Mouse (Mus musculus) hindbrain, embryonic 10.5 days (tissue): ENCODE data around the gene Ncapd2. TPM values are rescaled to one million over a fixed set of nuclear protein-coding genes. Genes with fewer than 3 reads are reported as not detected.

ENCODE experiments used
- DNase-seq: peaks from one replicate; pipeline ENCODE4 v3.0.0-alpha.2; 2017; ENCODE audit warnings: low spot score
- H3K27ac ChIP-seq: fragments of 300-500 bp; sonication (generic); 2 replicates; pipeline ENCODE4 v1.5.1; 2016; ENCODE audit warnings: mild to moderate bottlenecking, moderate library complexity
- H3K27me3 ChIP-seq: fragments of 300-500 bp; sonication (generic); 2 replicates; pipeline ENCODE4 v1.6.1; 2016; ENCODE audit warnings: mild to moderate bottlenecking; ENCODE audit not compliant: poor library complexity, insufficient read depth, severe bottlenecking
- H3K36me3 ChIP-seq: fragments of 300-500 bp; sonication (generic); 2 replicates; pipeline ENCODE4 v1.6.1; 2016; ENCODE audit warnings: mild to moderate bottlenecking, moderate library complexity
- H3K4me1 ChIP-seq: fragments of 300-500 bp; sonication (generic); replicated peaks from 2 replicates; pipeline ENCODE4 v1.6.1; 2016; ENCODE audit warnings: mild to moderate bottlenecking
- H3K4me3 ChIP-seq: fragments of 300-500 bp; sonication (generic); 2 replicates; pipeline ENCODE4 v1.5.1; 2016; ENCODE audit warnings: mild to moderate bottlenecking, moderate library complexity
- H3K9me3 ChIP-seq: fragments of 300-500 bp; sonication (generic); 2 replicates; pipeline ENCODE4 v1.6.1; 2016; ENCODE audit warnings: mild to moderate bottlenecking, moderate library complexity
- WGBS: fragments of 180-500 bp; shearing (Covaris S2); methylation state at CpG from one replicate; pipeline ENCODE4 v1.1.7; 2016; 5-methylcytosine and 5-hydroxymethylcytosine counted together
- polyA plus RNA-seq: library from polyadenylated mRNA; unstranded; fragments of >200 nt; fragmentation: Nextera tagmentation; extraction: Ambion mirVana; gene quantifications from 2 replicates; pipeline ENCODE4 v1.2.1, GENCODE M21; 2016

Ncapd2 gene
- polyA plus RNA-seq, 1 experiment from 2014 or later = 199 TPM

GRCm38 (mm10) chr6:125230571-125230970 is 39.1 kb upstream of the Ncapd2 start:
- WGBS = 65% methylated on average over 9 of the region's 9 CpGs
- no peaks in the 10 kb centered on the region for H3K36me3 ChIP-seq
- peak overlapping the region; percentile 64 for H3K27ac ChIP-seq
- DNase-seq = no peak
- H3K4me1 ChIP-seq = peaks cover 40% of the 10 kb centered on the region
- no peak overlapping the region for H3K4me3 ChIP-seq
- no peaks in the 10 kb centered on the region for H3K27me3 ChIP-seq
- no peaks in the 10 kb centered on the region for H3K9me3 ChIP-seq

DNA sequence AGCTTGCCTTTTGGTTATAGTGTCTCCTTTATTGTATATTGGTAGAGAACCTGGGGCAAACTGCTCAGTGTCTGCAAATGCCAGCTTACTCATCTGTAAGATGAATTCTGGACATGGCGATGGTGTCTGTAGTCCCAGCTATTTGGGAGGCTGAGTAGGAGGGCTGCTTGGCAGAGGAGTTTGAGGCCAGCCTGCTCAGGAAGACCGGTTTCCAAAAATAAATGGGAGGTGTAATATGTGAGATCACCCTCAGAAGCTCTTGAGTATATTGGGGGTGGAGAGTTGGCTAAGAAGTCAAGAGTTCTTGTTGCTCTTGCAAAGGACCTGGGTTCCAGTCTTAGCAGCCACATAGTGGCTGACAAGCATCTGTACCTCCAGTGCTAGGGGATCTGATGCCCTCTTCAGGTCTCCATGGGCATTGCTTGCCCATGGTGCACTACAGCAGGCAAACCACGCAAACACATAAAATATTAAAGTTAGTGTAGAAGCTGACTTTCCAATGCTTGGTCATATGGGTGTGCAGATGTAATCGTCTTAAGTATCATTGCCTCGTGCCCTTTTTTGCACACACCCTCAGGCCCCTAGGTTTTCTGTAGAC is 34.1 kb upstream of the Ncapd2 start:
- WGBS = 80% methylated on average over 5 of the region's 5 CpGs
- Histone ChIP-seq H3K27me3 (no peaks in the 10 kb centered on the region), H3K27ac (no peak overlapping the region), H3K4me1 (peaks cover 7% of the 10 kb centered on the region), H3K4me3 (no peak overlapping the region), H3K9me3 (no peaks in the 10 kb centered on the region), H3K36me3 (peaks cover 4% of the 10 kb centered on the region; the same call in 1 of the 2 replicates)
- DNase-seq = no peak

GRCm38 (mm10) chr6:125222577-125222976 is 31.1 kb upstream of the Ncapd2 start:
- WGBS = 85% methylated on average over 3 of the region's 3 CpGs
- Histone ChIP-seq H3K27ac (no peak overlapping the region), H3K4me3 (no peak overlapping the region), H3K36me3 (peaks cover 4% of the 10 kb centered on the region; the same call in 1 of the 2 replicates), H3K4me1 (no peaks in the 10 kb centered on the region), H3K27me3 (no peaks in the 10 kb centered on the region; the same call in 1 of the 2 replicates), H3K9me3 (no peaks in the 10 kb centered on the region)
- no peak for DNase-seq

DNA sequence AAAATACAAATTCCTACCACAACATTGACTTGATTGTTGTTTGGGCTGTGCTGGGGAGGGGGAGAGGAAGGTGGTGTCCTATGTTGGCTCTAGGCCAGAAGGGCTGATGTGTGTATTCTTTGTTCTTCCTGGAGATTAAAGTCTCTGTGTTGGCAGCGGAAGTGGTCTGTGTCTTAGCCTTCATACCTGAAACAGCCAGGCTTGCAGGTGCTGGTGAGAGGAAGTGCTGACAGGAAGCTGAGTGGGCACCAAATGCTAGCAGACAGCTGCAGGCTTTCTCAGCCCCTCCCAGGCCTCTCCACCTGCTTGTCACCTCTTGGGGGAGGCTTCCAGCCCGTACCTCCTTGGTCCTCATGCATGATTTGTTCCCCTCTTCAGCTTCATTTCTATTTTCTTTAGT is 30.6 kb upstream of the Ncapd2 start:
- no peaks in the 10 kb centered on the region for H3K4me1 ChIP-seq

DNA sequence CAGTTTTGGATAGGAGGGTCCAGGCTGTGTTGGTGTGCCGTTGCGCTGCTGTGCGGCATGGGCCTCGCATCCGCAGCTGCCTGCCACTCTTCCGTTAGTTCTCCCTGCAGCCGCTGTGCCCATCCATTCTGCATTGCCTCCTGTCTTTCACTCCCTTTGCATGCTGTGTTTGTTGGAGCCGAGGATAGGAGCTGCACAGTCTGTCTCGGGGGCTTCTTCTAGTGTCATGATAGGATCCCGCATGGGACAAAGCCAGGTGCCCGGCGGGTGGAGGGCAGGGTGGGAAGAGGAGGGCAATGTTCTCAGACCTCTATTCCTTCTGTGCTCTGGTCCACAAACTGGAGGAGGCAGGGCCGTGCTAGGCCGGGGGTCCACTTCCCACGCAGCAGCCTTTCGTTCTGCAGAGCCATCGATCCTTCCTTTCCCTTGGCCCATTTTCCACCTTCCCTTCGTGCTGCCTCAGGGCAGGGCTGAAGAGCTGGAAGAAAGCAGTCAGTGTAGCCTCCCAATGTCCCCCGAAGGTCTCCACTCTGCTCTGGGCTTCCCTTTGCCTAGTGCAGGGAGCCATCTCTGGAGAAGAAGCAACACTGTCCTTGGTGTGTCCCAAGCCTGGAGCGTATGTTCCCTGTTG is 29.7 kb upstream of the Ncapd2 start:
- WGBS = 90% methylated on average over 20 of the region's 20 CpGs
- no peak overlapping the region for H3K4me3 ChIP-seq
- H3K4me1 ChIP-seq = peaks cover 4% of the 10 kb centered on the region
- DNase-seq = no peak
- H3K36me3 ChIP-seq = peaks cover 4% of the 10 kb centered on the region; the same call in 1 of the 2 replicates
- no peaks in the 10 kb centered on the region for H3K9me3 ChIP-seq
- peaks cover 9% of the 10 kb centered on the region for H3K27me3 ChIP-seq
- H3K27ac ChIP-seq = no peak overlapping the region

More for the DNA sequence above, 30.6 kb upstream of the Ncapd2 start:
- DNase-seq = no peak
- Histone ChIP-seq H3K27me3 (peaks cover under 1% of the 10 kb centered on the region; the same call in 1 of the 2 replicates), H3K27ac (no peak overlapping the region), H3K9me3 (no peaks in the 10 kb centered on the region), H3K4me3 (no peak overlapping the region), H3K36me3 (peaks cover 4% of the 10 kb centered on the region; the same call in 1 of the 2 replicates)
- 69% methylated on average over 2 of the region's 2 CpGs for WGBS

DNA sequence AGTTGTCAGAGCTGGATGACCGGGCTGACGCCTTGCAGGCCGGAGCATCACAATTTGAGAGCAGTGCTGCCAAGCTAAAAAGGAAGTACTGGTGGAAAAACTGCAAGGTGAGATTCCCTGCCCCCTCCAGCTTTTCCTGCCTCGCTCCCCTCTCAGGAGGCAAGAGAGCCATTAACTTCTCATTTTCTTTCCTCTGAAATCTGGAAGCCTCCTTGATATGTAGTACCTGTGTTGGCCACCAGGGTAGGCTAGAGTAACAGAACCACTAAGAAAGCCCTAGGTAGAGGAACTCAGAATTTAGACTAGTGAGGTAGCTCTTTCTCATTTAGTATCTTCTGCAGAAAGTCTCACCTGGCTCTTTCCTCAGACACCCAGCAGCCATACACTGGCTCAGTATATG is 27.5 kb upstream of the Ncapd2 start:
- peaks cover 15% of the 10 kb centered on the region for H3K4me1 ChIP-seq
- peaks cover 10% of the 10 kb centered on the region for H3K27me3 ChIP-seq
- H3K4me3 ChIP-seq = no peak overlapping the region
- H3K27ac ChIP-seq = no peak overlapping the region
- H3K36me3 ChIP-seq = no peaks in the 10 kb centered on the region
- 79% methylated on average over 4 of the region's 4 CpGs for WGBS
- no peaks in the 10 kb centered on the region for H3K9me3 ChIP-seq
- peak; percentile 31 for DNase-seq

- no peaks in the 10 kb centered on the region for H3K36me3 ChIP-seq
- H3K27me3 ChIP-seq = peaks cover 20% of the 10 kb centered on the region
- WGBS = 89% methylated on average over 11 of the region's 11 CpGs
- H3K27ac ChIP-seq = no peak overlapping the region
- no peak overlapping the region for H3K4me3 ChIP-seq
- peaks cover 15% of the 10 kb centered on the region for H3K4me1 ChIP-seq
- H3K9me3 ChIP-seq = no peaks in the 10 kb centered on the region
- DNase-seq = no peak
Observed at GRCm38 (mm10) chr6:125217899-125218298, 26.4 kb upstream of the Ncapd2 start.

DNA sequence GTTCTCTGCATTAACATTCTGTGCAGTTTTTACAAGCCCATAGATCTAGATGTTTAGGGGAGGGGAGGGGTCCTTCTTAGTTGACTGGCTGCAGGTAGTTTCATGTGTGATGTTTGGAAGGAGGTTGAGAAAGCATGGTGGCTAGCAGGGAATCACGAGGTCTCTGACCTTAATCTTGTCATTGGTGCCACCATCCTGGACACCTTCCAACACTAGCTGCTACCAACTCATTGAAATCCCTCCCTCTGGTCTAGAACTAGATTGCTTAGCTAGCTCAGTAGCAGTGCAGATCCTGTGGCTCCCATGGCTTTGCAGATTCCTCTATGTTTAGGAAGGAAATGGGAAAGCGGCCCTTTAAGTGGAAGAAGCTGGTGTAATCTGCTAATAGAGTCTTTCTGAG is 25.4 kb upstream of the Ncapd2 start:
- H3K36me3 ChIP-seq = no peaks in the 10 kb centered on the region
- no peak overlapping the region; the same call in 1 of the 2 replicates for H3K4me3 ChIP-seq
- H3K4me1 ChIP-seq = peaks cover 15% of the 10 kb centered on the region
- 82% methylated on average over 2 of the region's 2 CpGs for WGBS
- H3K9me3 ChIP-seq = no peaks in the 10 kb centered on the region
- H3K27ac ChIP-seq = no peak overlapping the region
- DNase-seq = no peak
- H3K27me3 ChIP-seq = peaks cover 21% of the 10 kb centered on the region

DNA sequence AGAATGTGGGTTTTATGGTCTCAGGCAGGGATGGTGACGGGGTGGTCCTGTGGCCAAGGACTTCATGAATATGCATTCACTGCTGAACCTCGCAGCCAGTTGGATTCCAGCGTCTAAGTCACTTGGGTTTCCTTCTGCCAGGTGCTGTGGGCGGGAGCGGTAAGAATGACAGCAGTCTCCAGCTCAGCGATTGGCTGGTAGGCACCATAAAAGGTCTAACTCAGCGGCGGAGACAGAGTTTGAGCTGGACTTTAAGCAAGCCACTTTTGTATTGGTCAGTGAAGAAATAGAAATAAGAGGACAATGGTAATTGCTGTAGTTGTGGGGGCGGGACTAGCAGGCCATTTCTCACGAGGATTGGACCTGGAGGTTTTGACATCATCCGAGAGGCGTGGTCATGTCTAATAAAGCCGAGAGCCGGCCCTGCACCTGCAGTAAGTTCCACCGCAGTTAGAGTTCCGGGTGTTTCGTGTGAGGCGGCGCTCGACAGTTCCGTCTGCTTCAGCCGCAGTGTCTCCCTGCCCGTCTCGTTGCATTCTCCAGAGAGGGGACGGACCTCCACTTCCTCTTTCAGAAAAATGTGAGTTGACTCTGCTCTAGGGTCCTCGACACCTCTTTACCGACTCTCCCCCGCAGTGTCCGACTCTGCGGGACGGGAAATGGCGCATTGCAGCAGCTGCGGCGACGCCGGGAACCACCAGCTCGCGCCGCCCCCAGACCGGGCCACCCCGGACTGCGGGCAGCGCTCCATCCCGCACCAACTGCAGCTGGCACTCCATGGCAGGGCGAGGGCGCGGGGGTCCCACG is 23.9 kb upstream of the Ncapd2 start, which contains the start of gene Vamp1:
TSS of gene Vamp1 (plus strand) at position 404 of the 807 bp plus-strand sequence.
- under 1% methylated on average over 48 of the region's 48 CpGs for WGBS

GRCm38 (mm10) chr6:125213715-125214114 is 22.2 kb upstream of the Ncapd2 start:
- H3K27me3 ChIP-seq = peaks cover 30% of the 10 kb centered on the region
- 81% methylated on average over 6 of the region's 6 CpGs for WGBS
- H3K4me3 ChIP-seq = no peak overlapping the region
- no peaks in the 10 kb centered on the region for H3K9me3 ChIP-seq
- H3K4me1 ChIP-seq = peaks cover 15% of the 10 kb centered on the region
- H3K36me3 ChIP-seq = no peaks in the 10 kb centered on the region
- DNase-seq = no peak
- H3K27ac ChIP-seq = no peak overlapping the region

More for the DNA sequence above, 23.9 kb upstream of the Ncapd2 start, which contains the start of gene Vamp1:
- Histone ChIP-seq H3K4me1 (peaks cover 15% of the 10 kb centered on the region), H3K9me3 (no peaks in the 10 kb centered on the region), H3K36me3 (no peaks in the 10 kb centered on the region), H3K27me3 (peaks cover 30% of the 10 kb centered on the region), H3K27ac (peak within 1 kb of the TSS; percentile 86), H3K4me3 (peak within 1 kb of the TSS; percentile 76)
- peak; percentile 91 for DNase-seq

- 75% methylated on average over 6 of the region's 6 CpGs for WGBS
- Histone ChIP-seq H3K36me3 (no peaks in the 10 kb centered on the region), H3K9me3 (no peaks in the 10 kb centered on the region), H3K27me3 (peaks cover 30% of the 10 kb centered on the region), H3K4me1 (peaks cover 15% of the 10 kb centered on the region), H3K4me3 (no peak overlapping the region), H3K27ac (no peak overlapping the region)
- DNase-seq = no peak
Observed at GRCm38 (mm10) chr6:125213129-125213528, 21.6 kb upstream of the Ncapd2 start.

DNA sequence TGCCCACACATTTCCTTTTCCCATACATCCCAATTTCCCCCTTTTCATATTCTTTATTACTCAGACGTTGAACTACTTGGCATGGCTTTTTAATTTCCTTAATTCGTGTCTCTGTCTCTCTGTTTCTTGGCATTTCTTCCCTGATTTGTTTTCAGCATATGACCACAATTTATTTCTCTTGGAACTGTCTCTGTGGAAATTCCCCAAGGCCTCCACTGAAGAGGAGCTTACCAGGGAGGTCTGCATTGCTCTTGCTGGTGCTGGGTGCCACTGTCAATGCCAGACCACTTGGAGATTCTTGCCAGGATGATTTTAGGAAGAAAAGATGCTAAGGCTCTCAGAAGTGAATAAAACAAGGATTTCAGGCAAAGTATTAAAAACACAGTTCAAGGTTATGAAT is 21.1 kb upstream of the Ncapd2 start:
- 60% methylated on average over 2 of the region's 2 CpGs for WGBS
- no peak overlapping the region for H3K4me3 ChIP-seq

More for the DNA sequence above, 21.1 kb upstream of the Ncapd2 start:
- no peaks in the 10 kb centered on the region for H3K9me3 ChIP-seq
- peaks cover 30% of the 10 kb centered on the region for H3K27me3 ChIP-seq
- peaks cover 15% of the 10 kb centered on the region for H3K4me1 ChIP-seq
- no peak for DNase-seq
- H3K27ac ChIP-seq = no peak overlapping the region
- no peaks in the 10 kb centered on the region for H3K36me3 ChIP-seq
